Mouse (Mus musculus) spleen, adult 2 months (tissue): ENCODE measurements at regions not wholly inside any gene's neighbourhood (a gene's known extent, or its start where the extent isn't known, plus 50 kb on each side); places are given as distances from the start of the nearest gene placed in this dataset.

Source experiments
- CTCF ChIP-seq: fragments of 200-500 bp; IDR thresholded peaks from 2 replicates; pipeline ENCODE4 v1.5.1; 2011; ENCODE audit warnings: mild to moderate bottlenecking, inconsistent platforms; ENCODE audit not compliant: insufficient read depth, insufficient read length, insufficient replicate concordance; ENCODE audit errors: extremely low read depth
- POLR2A ChIP-seq: fragments of 200-500 bp; IDR thresholded peaks from 2 replicates; pipeline ENCODE4 v1.6.1; 2011; ENCODE audit warnings: low read depth, low read length, inconsistent platforms

DNA sequence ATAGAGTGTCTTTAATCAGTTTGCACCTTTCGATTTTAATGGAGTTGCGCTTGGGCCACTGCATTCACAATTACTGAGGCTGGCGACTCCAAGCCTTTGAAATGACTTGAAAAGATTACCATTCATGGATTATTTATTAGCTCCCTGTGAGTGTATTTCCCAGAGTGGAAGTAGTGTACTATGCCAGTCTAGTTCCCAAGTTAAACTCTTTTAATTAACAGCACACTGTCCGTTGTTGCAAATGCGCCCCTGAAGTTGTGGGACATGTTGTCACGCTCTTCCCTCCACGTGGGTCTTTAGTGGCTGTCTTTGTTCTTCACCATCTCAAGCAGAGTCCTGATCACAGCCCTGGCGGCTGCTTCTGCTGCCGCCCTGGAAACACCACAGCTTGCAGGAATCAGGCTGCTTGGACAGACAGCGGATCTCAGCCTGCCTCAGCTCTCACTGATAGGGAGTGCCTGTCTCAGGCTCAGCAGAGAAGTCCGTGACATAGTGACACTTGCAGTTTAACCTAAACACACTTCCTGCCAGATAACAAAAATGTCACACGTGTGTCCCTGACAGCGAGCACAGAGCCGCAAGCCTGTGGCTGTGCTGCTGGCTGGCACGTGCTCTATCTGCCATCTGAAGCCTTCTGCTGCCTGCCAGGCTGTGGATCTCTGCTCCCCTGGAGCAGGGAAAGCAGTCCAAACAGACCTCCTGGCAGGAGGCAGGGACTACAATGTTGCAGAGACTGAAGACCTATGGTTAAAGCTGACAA is 244.1 kb downstream of the Snx10 start:
- TF ChIP-seq CTCF (no peak), POLR2A (no peak)
